Mouse (Mus musculus): ENCODE data around the gene Frmd8. TPM values are rescaled to one million over a fixed set of nuclear protein-coding genes. Genes with fewer than 3 reads are reported as not detected.

Frmd8 gene
- polyA plus RNA-seq, 1 experiment: 28.5 TPM

- Histone ChIP-seq H3K27me3 (replicated peaks) (no peaks in the 10 kb centered on the region), H3K4me1 (peaks cover 93% of the 10 kb centered on the region), H3K36me3 (replicated peaks; ENCODE audit: low read length) (peaks cover 100% of the 10 kb centered on the region), H3K4me3 (replicated peaks) (no peak overlapping the region), H3K9me3 (no peaks in the 10 kb centered on the region)
- TF ChIP-seq GATA1 (IDR thresholded peaks at IDR 0.05; ENCODE audit: borderline replicate concordance, low read length): no peak
- TF ChIP-seq FLI1 (IDR thresholded peaks at IDR 0.05; ENCODE audit: low read length): no peak
Observed at GRCm38 (mm10) chr19:5827456-5828154, 47.5 kb downstream of the Frmd8 start.

- Histone ChIP-seq H3K36me3 (replicated peaks; ENCODE audit: low read length) (peaks cover 100% of the 10 kb centered on the region), H3K27me3 (replicated peaks) (no peaks in the 10 kb centered on the region), H3K9me3 (no peaks in the 10 kb centered on the region), H3K4me1 (peaks cover 93% of the 10 kb centered on the region), H3K4me3 (replicated peaks) (no peak overlapping the region)
- TF ChIP-seq FLI1 (IDR thresholded peaks at IDR 0.05; ENCODE audit: low read length): no peak
- no peak for TF ChIP-seq GATA1 (IDR thresholded peaks at IDR 0.05; ENCODE audit: borderline replicate concordance, low read length)
Observed at GRCm38 (mm10) chr19:5827044-5827443, 48.0 kb downstream of the Frmd8 start.

GRCm38 (mm10) chr19:5826731-5827002 lies 48.4 kb downstream of the Frmd8 start:
- Histone ChIP-seq H3K36me3 (replicated peaks; ENCODE audit: low read length) (peaks cover 99% of the 10 kb centered on the region), H3K9me3 (no peaks in the 10 kb centered on the region), H3K4me1 (peaks cover 91% of the 10 kb centered on the region), H3K27me3 (replicated peaks) (no peaks in the 10 kb centered on the region), H3K4me3 (replicated peaks) (peak overlapping the region; percentile 33)
- no peak for TF ChIP-seq FLI1 (IDR thresholded peaks at IDR 0.05; ENCODE audit: low read length)
- TF ChIP-seq GATA1 (IDR thresholded peaks at IDR 0.05; ENCODE audit: borderline replicate concordance, low read length): no peak

- Histone ChIP-seq H3K4me1 (peaks cover 85% of the 10 kb centered on the region), H3K27me3 (replicated peaks) (no peaks in the 10 kb centered on the region), H3K9me3 (no peaks in the 10 kb centered on the region), H3K36me3 (replicated peaks; ENCODE audit: low read length) (peaks cover 97% of the 10 kb centered on the region), H3K4me3 (replicated peaks) (peak overlapping the region; percentile 56)
- TF ChIP-seq GATA1 (IDR thresholded peaks at IDR 0.05; ENCODE audit: borderline replicate concordance, low read length): no peak
- no peak for TF ChIP-seq FLI1 (IDR thresholded peaks at IDR 0.05; ENCODE audit: low read length)
Observed at GRCm38 (mm10) chr19:5825901-5826730, 49.0 kb downstream of the Frmd8 start.

GRCm38 (mm10) chr19:5824826-5825617 lies 50.1 kb downstream of the Frmd8 start:
- Histone ChIP-seq H3K4me1 (peaks cover 74% of the 10 kb centered on the region), H3K36me3 (replicated peaks; ENCODE audit: low read length) (peaks cover 91% of the 10 kb centered on the region), H3K27me3 (replicated peaks) (no peaks in the 10 kb centered on the region), H3K4me3 (replicated peaks) (no peak overlapping the region), H3K9me3 (no peaks in the 10 kb centered on the region)
- no peak for TF ChIP-seq GATA1 (IDR thresholded peaks at IDR 0.05; ENCODE audit: borderline replicate concordance, low read length)
- no peak for TF ChIP-seq FLI1 (IDR thresholded peaks at IDR 0.05; ENCODE audit: low read length)

GRCm38 (mm10) chr19:5824043-5824825 lies 50.8 kb downstream of the Frmd8 start:
- no peak overlapping the region for H3K4me3 ChIP-seq (replicated peaks)
- H3K9me3 ChIP-seq: no peaks in the 10 kb centered on the region
- H3K4me1 ChIP-seq: peaks cover 71% of the 10 kb centered on the region
- H3K36me3 ChIP-seq (replicated peaks; ENCODE audit: low read length): peaks cover 89% of the 10 kb centered on the region
- H3K27me3 ChIP-seq (replicated peaks): no peaks in the 10 kb centered on the region
- TF ChIP-seq FLI1 (IDR thresholded peaks at IDR 0.05; ENCODE audit: low read length): no peak
- TF ChIP-seq GATA1 (IDR thresholded peaks at IDR 0.05; ENCODE audit: borderline replicate concordance, low read length): no peak

GRCm38 (mm10) chr19:5823266-5823839 lies 51.7 kb downstream of the Frmd8 start:
- H3K9me3 ChIP-seq: no peaks in the 10 kb centered on the region
- peak overlapping the region; percentile 56 for H3K4me3 ChIP-seq (replicated peaks)
- H3K27me3 ChIP-seq (replicated peaks): no peaks in the 10 kb centered on the region
- H3K4me1 ChIP-seq: peaks cover 71% of the 10 kb centered on the region
- TF ChIP-seq GATA1 (IDR thresholded peaks at IDR 0.05; ENCODE audit: borderline replicate concordance, low read length) (no peak), FLI1 (IDR thresholded peaks at IDR 0.05; ENCODE audit: low read length) (no peak)
- H3K36me3 ChIP-seq (replicated peaks; ENCODE audit: low read length): peaks cover 89% of the 10 kb centered on the region

GRCm38 (mm10) chr19:5822834-5823205 lies 52.3 kb downstream of the Frmd8 start:
- Histone ChIP-seq H3K36me3 (replicated peaks; ENCODE audit: low read length) (peaks cover 84% of the 10 kb centered on the region), H3K27me3 (replicated peaks) (no peaks in the 10 kb centered on the region), H3K4me1 (peaks cover 73% of the 10 kb centered on the region)

More at GRCm38 (mm10) chr19:5822834-5823205, 52.3 kb downstream of the Frmd8 start:
- Histone ChIP-seq H3K4me3 (replicated peaks) (no peak overlapping the region), H3K9me3 (no peaks in the 10 kb centered on the region)
- TF ChIP-seq GATA1 (IDR thresholded peaks at IDR 0.05; ENCODE audit: borderline replicate concordance, low read length): no peak
- TF ChIP-seq FLI1 (IDR thresholded peaks at IDR 0.05; ENCODE audit: low read length): no peak

All from megakaryocyte, embryonic 14.5 days (primary cell).